Mouse (Mus musculus): Measurements from ENCODE around the gene Slf1. TPM values are rescaled to one million over a fixed set of nuclear protein-coding genes. Genes with fewer than 3 reads are reported as not detected.
A peak's percentile ranks its signal among the peaks of the same experiment; 100 is the strongest.

Slf1 gene
- polyA plus RNA-seq (2015; fragmentation: Nextera tagmentation; extraction: Ambion mirVana) = 15.3 and 16.9 TPM in 2 replicates

DNA sequence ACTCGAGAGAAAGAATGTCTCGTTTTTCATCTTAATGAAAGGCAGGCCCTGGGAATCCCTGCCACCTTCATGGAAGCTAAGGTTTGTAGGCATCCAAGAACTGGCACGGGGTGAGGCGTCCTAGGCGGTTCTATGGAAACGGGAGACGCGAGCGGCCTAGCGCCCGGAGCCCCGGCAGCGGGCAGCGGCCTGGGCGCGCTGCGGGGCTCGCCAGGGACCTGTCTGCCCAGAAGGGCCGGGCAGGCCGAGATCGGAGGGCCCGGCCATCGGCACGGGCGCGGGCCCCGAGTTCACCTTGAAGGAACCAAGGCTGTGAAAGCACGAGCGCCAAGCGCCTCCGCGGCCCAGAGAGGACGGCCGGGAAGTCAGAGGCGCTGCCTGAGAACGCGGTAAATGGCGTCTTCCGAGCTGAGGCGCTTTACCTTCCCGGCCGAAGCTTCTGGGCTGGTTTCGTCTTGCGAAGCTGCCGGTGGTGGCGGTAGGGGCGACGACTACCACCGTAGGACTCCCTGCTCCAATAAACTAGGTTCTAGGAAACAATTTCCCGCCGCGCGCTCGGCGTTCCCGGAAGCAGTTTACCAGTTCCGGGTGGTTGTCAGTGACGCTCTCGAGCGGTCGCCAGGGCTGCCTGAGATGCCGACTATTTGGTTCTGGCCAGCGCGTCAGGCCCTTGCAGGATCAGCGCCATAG is at the start of gene Slf1, which contains the start of gene 2210408I21Rik:
TSS of gene Slf1 (minus strand) at position 543 of the 690 bp plus-strand sequence.
TSS of gene 2210408I21Rik (plus strand) at position 610 of the 690 bp plus-strand sequence.
- TF ChIP-seq CTCF (IDR thresholded peaks at IDR 0.05; ENCODE audit: low read depth) = no peak

DNA sequence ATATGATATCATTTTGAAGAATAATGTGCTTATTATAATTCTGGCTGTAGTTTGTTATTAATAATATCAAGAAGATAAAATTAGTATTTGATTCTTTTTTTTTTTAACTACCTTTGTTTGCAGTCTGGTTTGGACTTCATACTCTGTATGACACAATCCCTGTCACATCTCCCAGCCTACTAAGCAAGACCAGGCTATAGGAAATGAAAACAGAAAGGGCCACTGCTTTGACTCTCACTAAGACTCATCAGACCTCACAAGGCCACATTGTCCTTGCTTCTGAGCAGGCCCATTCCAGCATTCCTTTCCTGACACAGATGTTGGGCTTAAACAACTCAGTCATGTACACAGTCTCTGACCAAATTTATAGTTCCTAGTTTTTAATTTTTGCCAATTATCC is 42.7 kb upstream of the Slf1 start:
- no peak overlapping the region for H3K4me3 ChIP-seq (ENCODE audit: low read depth, low read length)
- H3K36me3 ChIP-seq (ENCODE audit: control insufficient read depth, insufficient read depth) = no peaks in the 10 kb centered on the region
- no peak overlapping the region for H3K27ac ChIP-seq (ENCODE audit: low read depth, low read length)
- no peak overlapping the region for H3K4me2 ChIP-seq (replicated peaks; ENCODE audit: low read depth)
- no peak overlapping the region for H3K9ac ChIP-seq (ENCODE audit: low read depth, low read length)
- H3K27me3 ChIP-seq (replicated peaks; ENCODE audit: control insufficient read depth, insufficient read depth, low read length) = no peaks in the 10 kb centered on the region
- no peak for ATAC-seq
- no peaks in the 10 kb centered on the region for H3K9me3 ChIP-seq (ENCODE audit: control insufficient read depth)
- no peaks in the 10 kb centered on the region for H3K4me1 ChIP-seq (replicated peaks; ENCODE audit: control insufficient read depth, insufficient read depth, low read length)
- no peak for TF ChIP-seq CTCF (IDR thresholded peaks at IDR 0.05; ENCODE audit: low read depth)

More for the DNA sequence above, at the start of gene Slf1, which contains the start of gene 2210408I21Rik:
- WGBS = under 1% methylated on average over 65 of the region's 65 CpGs
- peak within 1 kb of the TSS; percentile 92 for H3K9ac ChIP-seq (ENCODE audit: low read depth, low read length)
- H3K27me3 ChIP-seq (replicated peaks; ENCODE audit: control insufficient read depth, insufficient read depth, low read length) = no peaks in the 10 kb centered on the region
- 0 out of 2 replicates have a peak, but pooled peaks cover 3% of the 10 kb centered on the region for H3K4me1 ChIP-seq (replicated peaks; ENCODE audit: control insufficient read depth, insufficient read depth, low read length)
- peak within 1 kb of the TSS; percentile 71 for H3K4me2 ChIP-seq (replicated peaks; ENCODE audit: low read depth)
- no peaks in the 10 kb centered on the region for H3K36me3 ChIP-seq (ENCODE audit: control insufficient read depth, insufficient read depth)
- ATAC-seq = peak; percentile 97
- peak within 1 kb of the TSS; percentile 99 for H3K4me3 ChIP-seq (ENCODE audit: low read depth, low read length)
- H3K27ac ChIP-seq (ENCODE audit: low read depth, low read length) = peak within 1 kb of the TSS; percentile 88
- H3K9me3 ChIP-seq (ENCODE audit: control insufficient read depth) = no peaks in the 10 kb centered on the region

DNA sequence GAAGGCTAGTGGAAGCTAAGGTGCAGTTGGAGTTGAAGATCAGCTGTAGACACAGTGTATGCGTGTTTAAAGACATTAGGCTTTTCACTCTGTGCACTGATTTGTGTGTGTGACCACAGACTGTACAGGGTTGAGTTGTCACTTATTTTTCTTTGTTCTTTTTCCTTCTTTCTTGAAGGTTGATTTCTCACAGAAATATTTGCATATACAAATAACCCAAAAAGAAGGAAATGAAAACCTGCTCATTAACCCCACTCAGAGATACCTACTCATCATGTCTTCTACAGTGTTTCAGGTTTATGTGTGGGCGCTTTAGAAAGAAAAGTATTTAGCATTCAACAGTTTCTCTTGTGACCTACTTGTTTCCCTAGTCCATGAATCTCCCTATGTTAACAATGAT is 5.6 kb upstream of the Slf1 start:
- H3K27ac ChIP-seq (ENCODE audit: low read depth, low read length) = no peak overlapping the region
- H3K36me3 ChIP-seq (ENCODE audit: control insufficient read depth, insufficient read depth) = no peaks in the 10 kb centered on the region
- H3K4me3 ChIP-seq (ENCODE audit: low read depth, low read length) = no peak overlapping the region
- no peaks in the 10 kb centered on the region for H3K9me3 ChIP-seq (ENCODE audit: control insufficient read depth)
- ATAC-seq = no peak
- H3K27me3 ChIP-seq (replicated peaks; ENCODE audit: control insufficient read depth, insufficient read depth, low read length) = no peaks in the 10 kb centered on the region
- TF ChIP-seq CTCF (IDR thresholded peaks at IDR 0.05; ENCODE audit: low read depth) = no peak
- H3K4me2 ChIP-seq (replicated peaks; ENCODE audit: low read depth) = no peak overlapping the region
- 92% methylated on average over 2 of the region's 2 CpGs for WGBS
- no peaks in the 10 kb centered on the region for H3K4me1 ChIP-seq (replicated peaks; ENCODE audit: control insufficient read depth, insufficient read depth, low read length)
- H3K9ac ChIP-seq (ENCODE audit: low read depth, low read length) = no peak overlapping the region

GRCm38 (mm10) chr13:77135621-77135981 is 328 bp upstream of the Slf1 start:
- peak overlapping the region; percentile 88; the same call in 1 of the 2 replicates for H3K27ac ChIP-seq (ENCODE audit: low read depth, low read length)
- TF ChIP-seq CTCF (IDR thresholded peaks at IDR 0.05; ENCODE audit: low read depth) = no peak

DNA sequence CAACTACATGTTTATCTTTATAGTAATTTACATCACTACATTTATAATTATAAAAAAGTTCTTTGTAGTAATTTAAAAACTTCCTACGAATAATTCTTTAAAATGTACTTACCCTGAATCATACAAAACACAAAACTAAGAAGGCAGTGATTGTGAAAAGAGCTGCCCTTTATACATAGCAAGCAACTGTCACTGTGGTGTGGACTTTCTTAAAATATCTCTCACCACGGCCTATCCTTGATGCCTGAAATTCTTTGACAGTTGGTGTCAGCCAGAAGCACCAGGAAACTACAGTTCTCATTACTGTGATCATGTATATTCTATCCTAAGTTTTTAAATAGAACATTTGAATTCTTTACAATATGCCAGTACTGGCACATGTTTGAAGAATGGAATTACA is 4.1 kb downstream of the Slf1 start:
- H3K9me3 ChIP-seq (ENCODE audit: control insufficient read depth) = no peaks in the 10 kb centered on the region
- WGBS = 73% methylated on average over 2 of the region's 2 CpGs
- no peaks in the 10 kb centered on the region for H3K27me3 ChIP-seq (replicated peaks; ENCODE audit: control insufficient read depth, insufficient read depth, low read length)
- H3K36me3 ChIP-seq (ENCODE audit: control insufficient read depth, insufficient read depth) = no peaks in the 10 kb centered on the region
- 0 out of 2 replicates have a peak, but pooled peaks cover 3% of the 10 kb centered on the region for H3K4me1 ChIP-seq (replicated peaks; ENCODE audit: control insufficient read depth, insufficient read depth, low read length)
- H3K27ac ChIP-seq (ENCODE audit: low read depth, low read length) = no peak overlapping the region
- H3K4me3 ChIP-seq (ENCODE audit: low read depth, low read length) = no peak overlapping the region
- H3K4me2 ChIP-seq (replicated peaks; ENCODE audit: low read depth) = no peak overlapping the region
- no peak for TF ChIP-seq CTCF (IDR thresholded peaks at IDR 0.05; ENCODE audit: low read depth)
- ATAC-seq = no peak
- no peak overlapping the region for H3K9ac ChIP-seq (ENCODE audit: low read depth, low read length)

More at GRCm38 (mm10) chr13:77135621-77135981, 328 bp upstream of the Slf1 start:
- Histone ChIP-seq H3K4me1 (replicated peaks; ENCODE audit: control insufficient read depth, insufficient read depth, low read length) (0 out of 2 replicates have a peak, but pooled peaks cover 3% of the 10 kb centered on the region), H3K9me3 (ENCODE audit: control insufficient read depth) (no peaks in the 10 kb centered on the region), H3K4me2 (replicated peaks; ENCODE audit: low read depth) (peak overlapping the region; percentile 71), H3K4me3 (ENCODE audit: low read depth, low read length) (peak overlapping the region; percentile 99), H3K27me3 (replicated peaks; ENCODE audit: control insufficient read depth, insufficient read depth, low read length) (no peaks in the 10 kb centered on the region), H3K36me3 (ENCODE audit: control insufficient read depth, insufficient read depth) (no peaks in the 10 kb centered on the region), H3K9ac (ENCODE audit: low read depth, low read length) (peak overlapping the region; percentile 92)
- 0 out of 2 replicates have a peak, but pooled peaks have one; percentile 7 for ATAC-seq
- under 1% methylated on average over 11 of the region's 11 CpGs for WGBS

GRCm38 (mm10) chr13:77128240-77128639 is 7.0 kb downstream of the Slf1 start:
- no peak overlapping the region for H3K4me2 ChIP-seq (replicated peaks; ENCODE audit: low read depth)
- no peak for ATAC-seq
- 86% methylated on average over 2 of the region's 2 CpGs for WGBS
- H3K36me3 ChIP-seq (ENCODE audit: control insufficient read depth, insufficient read depth) = no peaks in the 10 kb centered on the region
- TF ChIP-seq CTCF (IDR thresholded peaks at IDR 0.05; ENCODE audit: low read depth) = no peak
- H3K4me3 ChIP-seq (ENCODE audit: low read depth, low read length) = no peak overlapping the region
- 0 out of 2 replicates have a peak, but pooled peaks cover 3% of the 10 kb centered on the region for H3K4me1 ChIP-seq (replicated peaks; ENCODE audit: control insufficient read depth, insufficient read depth, low read length)
- no peaks in the 10 kb centered on the region for H3K27me3 ChIP-seq (replicated peaks; ENCODE audit: control insufficient read depth, insufficient read depth, low read length)
- H3K9me3 ChIP-seq (ENCODE audit: control insufficient read depth) = no peaks in the 10 kb centered on the region
- H3K27ac ChIP-seq (ENCODE audit: low read depth, low read length) = no peak overlapping the region
- H3K9ac ChIP-seq (ENCODE audit: low read depth, low read length) = no peak overlapping the region
